8 mouse cellular contexts compared by ENCODE assay signal in the genomic region with DNA sequence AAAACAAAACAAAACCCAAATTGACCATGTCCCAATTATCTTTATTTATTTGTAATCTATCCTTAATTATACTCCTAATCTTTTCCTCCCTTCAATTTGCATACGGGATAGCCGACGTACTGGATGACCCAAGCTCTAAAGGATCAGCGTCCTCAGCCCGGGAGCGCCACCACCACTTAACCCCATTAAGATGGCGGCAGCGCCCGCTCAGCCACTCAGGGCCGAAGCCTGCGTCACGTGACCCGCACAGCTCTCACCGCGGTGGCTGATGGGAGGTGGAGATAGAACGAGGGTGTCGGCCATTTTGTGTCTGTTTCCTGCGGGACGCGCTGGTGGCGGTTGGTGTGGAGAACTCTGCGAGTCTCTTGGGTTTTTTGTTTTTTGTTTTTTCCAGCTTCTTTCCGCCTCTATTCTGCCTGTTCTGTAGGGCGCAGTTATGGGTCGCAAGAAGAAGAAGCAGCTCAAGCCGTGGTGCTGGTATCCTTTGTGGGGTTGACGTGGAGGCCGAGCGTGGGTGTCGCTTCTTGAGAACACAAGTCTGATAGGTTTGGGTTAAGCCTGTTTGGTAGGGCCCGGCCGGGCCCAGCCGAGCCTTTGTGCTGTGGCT. TPM values are rescaled to one million over a fixed set of nuclear protein-coding genes. Genes with fewer than 3 reads are reported as not detected.
DNase-seq lines count a peak whose midpoint lies in the region; ATAC-seq and TF ChIP-seq lines count a peak whose summit lies in the region.

Gene Zfp207 (plus strand): TSS at position 261 of the 607 bp plus-strand sequence.

- no peaks in the 10 kb centered on the region for H3K9me3 ChIP-seq in erythroblast, embryonic 14.5 days (ENCODE audit: control insufficient read depth, low read length)
- H3K9me3 ChIP-seq in heart, embryonic 11.5 days (replicated peaks; ENCODE audit: control insufficient read depth, low read length) = no peaks in the 10 kb centered on the region
- H3K9me3 ChIP-seq in kidney, embryonic 16.5 days (ENCODE audit: low read length) = no peaks in the 10 kb centered on the region

- H3ac ChIP-seq in C2C12 (ENCODE audit: control insufficient read depth, insufficient read length, low read depth) (peak within 1 kb of the TSS; percentile 95), myocyte (ENCODE audit: control insufficient read depth, insufficient read length) (peak within 1 kb of the TSS; percentile 75)

- peaks cover 35% of the 10 kb centered on the region for H3K36me3 ChIP-seq in C2C12 (ENCODE audit: control insufficient read depth, insufficient read depth)
- peaks cover 39% of the 10 kb centered on the region for H3K36me3 ChIP-seq in erythroblast, embryonic 14.5 days (ENCODE audit: control insufficient read depth)
- peaks cover 5% of the 10 kb centered on the region; the same call in 1 of the 2 replicates for H3K36me3 ChIP-seq in heart, embryonic 11.5 days (ENCODE audit: control insufficient read depth, insufficient read depth, low read length)
- H3K36me3 ChIP-seq in kidney, embryonic 16.5 days (ENCODE audit: insufficient read depth, low read length) = peaks cover 11% of the 10 kb centered on the region
- peaks cover 16% of the 10 kb centered on the region for H3K36me3 ChIP-seq in liver, adult 2 months (ENCODE audit: control insufficient read depth, insufficient read depth, low read length)
- peaks cover 29% of the 10 kb centered on the region for H3K36me3 ChIP-seq in myocyte (ENCODE audit: control insufficient read depth, insufficient read depth)
- peaks cover 3% of the 10 kb centered on the region; the same call in 1 of the 2 replicates for H3K36me3 ChIP-seq in splenic B cell, adult 2 months (ENCODE audit: control insufficient read depth, insufficient read depth, low read length, poor library complexity, severe bottlenecking)

- H3K4me3 ChIP-seq in C2C12 (ENCODE audit: insufficient read depth, poor library complexity, severe bottlenecking) (peak within 1 kb of the TSS; percentile 96), myocyte (peak within 1 kb of the TSS; percentile 99)
- H3K4me3 ChIP-seq in erythroblast, embryonic 14.5 days (replicated peaks) = peak within 1 kb of the TSS; percentile 95
- peak within 1 kb of the TSS; percentile 98 for H3K4me3 ChIP-seq in heart, embryonic 11.5 days (ENCODE audit: low read depth, low read length)
- H3K4me3 ChIP-seq in kidney, embryonic 16.5 days (ENCODE audit: low read length) = peak within 1 kb of the TSS; percentile 94
- H3K4me3 ChIP-seq in liver, adult 2 months (ENCODE audit: insufficient read depth, low read depth, low read length) = peak within 1 kb of the TSS; percentile 91

- peak within 1 kb of the TSS; percentile 89 for H3K4me2 ChIP-seq in heart, embryonic 11.5 days
- H3K4me2 ChIP-seq in kidney, embryonic 16.5 days (replicated peaks; ENCODE audit: low read depth, low read length) = peak within 1 kb of the TSS; percentile 82
- H3K4me2 ChIP-seq in myocyte (ENCODE audit: low read depth) = peak within 1 kb of the TSS; percentile 96

- peak within 1 kb of the TSS; percentile 94 for H3K27ac ChIP-seq in heart, embryonic 11.5 days (ENCODE audit: low read depth, low read length)
- peak within 1 kb of the TSS; percentile 91 for H3K27ac ChIP-seq in kidney, embryonic 16.5 days (ENCODE audit: low read length)
- peak within 1 kb of the TSS; percentile 94 for H3K27ac ChIP-seq in liver, adult 2 months (replicated peaks; ENCODE audit: insufficient read depth, low read depth, low read length)

- DNase-seq in brain, embryonic 14.5 days (ENCODE audit: low read depth) = peak; percentile 99
- peak; percentile 87 for DNase-seq in liver, adult 2 months (ENCODE audit: extremely low read depth, low read depth, low spot score)
- peak; percentile 97 for DNase-seq in splenic B cell, adult 2 months (ENCODE audit: low read depth, low spot score)

- peak within 1 kb of the TSS; percentile 100 for H3K9ac ChIP-seq in heart, embryonic 11.5 days (ENCODE audit: low read depth, low read length)
- peak within 1 kb of the TSS; percentile 98 for H3K9ac ChIP-seq in kidney, embryonic 16.5 days (replicated peaks; ENCODE audit: low read length)
- peak within 1 kb of the TSS; percentile 86 for H3K9ac ChIP-seq in liver, adult 2 months (ENCODE audit: low read depth, low read length)

- H3K79me3 ChIP-seq in C2C12 (ENCODE audit: low read depth) = peaks cover 50% of the 10 kb centered on the region

- H3K27me3 ChIP-seq in C2C12 (ENCODE audit: control insufficient read depth, insufficient read depth, insufficient read length) (no peaks in the 10 kb centered on the region), myocyte (ENCODE audit: control insufficient read depth, insufficient read depth, insufficient read length) (no peaks in the 10 kb centered on the region)
- H3K27me3 ChIP-seq in erythroblast, embryonic 14.5 days (ENCODE audit: control insufficient read depth) = no peaks in the 10 kb centered on the region
- H3K27me3 ChIP-seq in heart, embryonic 11.5 days (ENCODE audit: control insufficient read depth, insufficient read depth, low read length) = no peaks in the 10 kb centered on the region
- H3K27me3 ChIP-seq in kidney, embryonic 16.5 days (ENCODE audit: insufficient read depth, low read length) = no peaks in the 10 kb centered on the region
- no peaks in the 10 kb centered on the region for H3K27me3 ChIP-seq in liver, adult 2 months (ENCODE audit: control insufficient read depth, insufficient read depth, low read length)
- H3K27me3 ChIP-seq in splenic B cell, adult 2 months (ENCODE audit: control insufficient read depth, insufficient read depth, low read length, poor library complexity, severe bottlenecking) = no peaks in the 10 kb centered on the region

- no peak for TF ChIP-seq CTCF in C2C12 (IDR thresholded peaks at IDR 0.05; ENCODE audit: control insufficient read depth, insufficient read depth, insufficient read length)
- no peak for TF ChIP-seq CTCF in brain, embryonic 14.5 days (IDR thresholded peaks at IDR 0.05; ENCODE audit: borderline replicate concordance, extremely low read depth, insufficient read depth, insufficient read length)
- no peak for TF ChIP-seq CTCF in liver, adult 2 months (IDR thresholded peaks at IDR 0.05; ENCODE audit: low read depth, low read length)

- WGBS in heart, embryonic 11.5 days (ENCODE audit: insufficient replicate concordance) = under 1% methylated on average over 33 of the region's 33 CpGs
- under 1% methylated on average over 33 of the region's 33 CpGs for WGBS in kidney, embryonic 16.5 days
- under 1% methylated on average over 33 of the region's 33 CpGs for WGBS in liver, adult 2 months

- H3K79me2 ChIP-seq in C2C12 (ENCODE audit: control insufficient read depth, insufficient read depth) (peaks cover 57% of the 10 kb centered on the region), myocyte (ENCODE audit: control insufficient read depth, insufficient read depth) (peaks cover 51% of the 10 kb centered on the region)
- peaks cover 22% of the 10 kb centered on the region for H3K79me2 ChIP-seq in liver, adult 2 months (ENCODE audit: control insufficient read depth, insufficient read depth, low read length)

- ATAC-seq in heart, embryonic 11.5 days (replicated peaks; ENCODE audit: insufficient number of reproducible peaks, low FRiP score, low TSS enrichment) = peak; percentile 88
- peak; percentile 93 for ATAC-seq in kidney, embryonic 16.5 days (ENCODE audit: low FRiP score, low TSS enrichment)

- TF ChIP-seq POLR2A in brain, embryonic 14.5 days (IDR thresholded peaks at IDR 0.05; ENCODE audit: borderline replicate concordance, extremely low read depth, insufficient read depth, insufficient read length, poor library complexity, severe bottlenecking) = peak; percentile 93; the same call in 1 of the 2 replicates
- TF ChIP-seq POLR2A in liver, adult 2 months (IDR thresholded peaks at IDR 0.05; ENCODE audit: extremely low read depth, insufficient read depth, low read length) = peak; percentile 82; the same call in 1 of the 2 replicates
- peak; percentile 93 for TF ChIP-seq POLR2A in myocyte (IDR thresholded peaks at IDR 0.05; ENCODE audit: insufficient read length, low read depth)

- peaks cover 47% of the 10 kb centered on the region for H3K4me1 ChIP-seq in erythroblast, embryonic 14.5 days (ENCODE audit: control insufficient read depth)
- H3K4me1 ChIP-seq in heart, embryonic 11.5 days (ENCODE audit: control insufficient read depth, insufficient read depth, low read length) = peaks cover 7% of the 10 kb centered on the region
- H3K4me1 ChIP-seq in kidney, embryonic 16.5 days (ENCODE audit: insufficient read depth, low read length) = peaks cover 22% of the 10 kb centered on the region
- H3K4me1 ChIP-seq in liver, adult 2 months (ENCODE audit: control insufficient read depth, insufficient read depth, low read length) = peaks cover 14% of the 10 kb centered on the region

TF ChIP-seq in C2C12, 6 proteins besides CTCF, POLR2A, EP300 and RAD21:
- TF ChIP-seq MAX (IDR thresholded peaks at IDR 0.05) (peak; percentile 78), FOSL1 (IDR thresholded peaks at IDR 0.05; ENCODE audit: insufficient read depth, low read length, poor library complexity, severe bottlenecking) (no peak), USF1 (IDR thresholded peaks at IDR 0.05; ENCODE audit: low read depth) (peak; percentile 100), MYOD1 (IDR thresholded peaks at IDR 0.05; ENCODE audit: control insufficient read depth, insufficient read length, low read depth) (no peak), CEBPB (IDR thresholded peaks at IDR 0.05; ENCODE audit: low read depth) (no peak)

TF ChIP-seq in myocyte, 11 proteins besides CTCF, POLR2A, EP300 and RAD21 (continues in another document):
- peak; percentile 96 for TF ChIP-seq POLR2AphosphoS2 (IDR thresholded peaks at IDR 0.05; ENCODE audit: insufficient read length, low read depth)
- TF ChIP-seq USF1 (IDR thresholded peaks at IDR 0.05; ENCODE audit: low read depth) = peak; percentile 100
- no peak for TF ChIP-seq MYOG (IDR thresholded peaks at IDR 0.05; ENCODE audit: control insufficient read depth in 1 of 3, insufficient read depth in 1 of 3, insufficient read length in 2 of 3, low read depth in 2 of 3)
- peak in 1 of 3 experiments; percentile 12 for TF ChIP-seq MYOD1 (IDR thresholded peaks at IDR 0.05; ENCODE audit: control insufficient read depth in 1 of 3, insufficient read length in 2 of 3, low read depth in 2 of 3)
- TF ChIP-seq TCF12 (IDR thresholded peaks at IDR 0.05; ENCODE audit: insufficient read depth, poor library complexity, severe bottlenecking) = no peak
- no peak for TF ChIP-seq E2F4 (IDR thresholded peaks at IDR 0.05; ENCODE audit: insufficient read depth)
- no peak for TF ChIP-seq REST (IDR thresholded peaks at IDR 0.05; ENCODE audit: insufficient read depth, insufficient read length)
- TF ChIP-seq CEBPB (IDR thresholded peaks at IDR 0.05; ENCODE audit: insufficient read depth, poor library complexity, severe bottlenecking) = no peak

RNA-seq across cellular contexts. Expression of gene Zfp207, which starts in this region (rescaled TPM):
- 92.9 TPM for polyA plus RNA-seq in C2C12 (2012; fragmentation: generic; extraction: Trizol)
- 259 and 273 TPM in 2 replicates for polyA plus RNA-seq in brain, embryonic 14.5 days (2012; rRNA removed)
- polyA plus RNA-seq in erythroblast, embryonic 14.5 days (2012) = 1.5 and 3.7 TPM in 2 replicates
- 189 and 200 TPM in 2 replicates for polyA plus RNA-seq in heart, embryonic 11.5 days (2014; fragmentation: Nextera tagmentation; extraction: Ambion mirVana)
- polyA plus RNA-seq in kidney, embryonic 16.5 days (2015; fragmentation: Nextera tagmentation; extraction: Ambion mirVana) = 234 and 255 TPM in 2 replicates
- total RNA-seq in liver, adult 2 months (2014; rRNA removed) = 69.7 and 70.6 TPM in 2 replicates
- 33.2 and 40.1 TPM in 2 replicates for polyA plus RNA-seq in liver, adult 2 months (2012; rRNA removed)
- polyA plus RNA-seq in myocyte (2012; fragmentation: generic; extraction: Trizol) = 65.6 TPM

Comparison
In these comparisons a context has a peak if more than half of its experiments do, and no peak if none do; other contexts are left out.
1. Peak in every context shown above with its lines: DNase-seq, ATAC-seq, H3K4me3 ChIP-seq and H3K27ac ChIP-seq.